ENCODE assay signal across 8 mouse cellular contexts in the genomic region with DNA sequence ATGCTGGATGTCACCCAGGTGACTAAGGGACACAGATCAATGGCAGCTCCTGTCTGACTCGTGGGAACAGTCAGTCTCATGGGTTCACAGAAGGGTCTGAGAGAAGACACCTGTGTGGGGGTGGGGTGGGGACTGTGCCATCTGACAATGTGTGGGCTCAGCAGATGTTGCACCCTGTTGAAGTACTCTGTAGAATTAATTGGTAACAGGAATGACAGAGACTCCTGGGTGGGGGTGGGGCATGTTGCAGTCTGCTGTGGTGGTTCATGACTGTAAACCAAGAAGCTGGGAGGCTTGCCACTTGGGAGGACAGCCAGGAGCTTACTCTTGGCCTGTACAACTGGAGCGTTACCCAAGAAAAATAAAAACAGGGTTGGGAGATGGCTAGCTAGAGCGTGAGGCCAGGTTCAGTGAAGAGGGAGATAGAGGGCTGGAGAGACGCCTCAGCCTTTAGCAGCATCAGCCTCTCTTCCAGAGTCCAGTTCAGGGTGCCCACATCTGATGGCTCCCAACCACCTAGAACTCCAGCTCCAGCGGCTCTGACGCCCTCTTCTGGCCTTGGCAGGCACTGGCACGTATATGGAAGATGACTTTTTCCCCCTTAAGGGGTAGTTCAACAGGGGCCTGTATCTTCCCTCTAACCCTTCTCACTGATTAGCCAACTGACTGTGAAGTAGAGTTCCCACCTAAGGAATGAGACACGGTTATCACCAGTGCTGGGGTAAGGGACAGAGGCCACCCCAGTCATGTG. TPM values are rescaled to one million over a fixed set of nuclear protein-coding genes. Genes with fewer than 3 reads are reported as not detected.
A peak's percentile ranks its signal among the peaks of the same experiment; 100 is the strongest.
DNase-seq lines count a peak whose midpoint lies in the region; ATAC-seq lines count a peak whose summit lies in the region.

No protein-coding gene starts in this region.

- H3K4me3 ChIP-seq in lung, embryonic 15.5 days: no peak overlapping the region

- peak; percentile 66 to 84 for DNase-seq in cerebellum, postnatal 14 days
- peak; percentile 78 to 81 for DNase-seq in right cerebral cortex, postnatal 10 days (ENCODE audit: low spot score in 2 of 2)
- no peak for DNase-seq in right cerebral cortex, postnatal 14 days
- DNase-seq in kidney, adult 11 months: peak; percentile 75
- peak; percentile 80 for DNase-seq in thymus, postnatal 14 days
- no peak for DNase-seq in cerebellum, adult 9-10 months

- no peaks in the 10 kb centered on the region for H3K27me3 ChIP-seq in lung, embryonic 15.5 days

- no peak overlapping the region for H3K4me2 ChIP-seq in lung, embryonic 15.5 days

- H3K9ac ChIP-seq in lung, embryonic 15.5 days: no peak overlapping the region

- 44% methylated on average over 8 of the region's 8 CpGs for WGBS in lung, embryonic 15.5 days

- H3K27ac ChIP-seq in lung, embryonic 15.5 days: no peak overlapping the region

- no peaks in the 10 kb centered on the region for H3K9me3 ChIP-seq in lung, embryonic 15.5 days

- ATAC-seq in cerebellum, adult (ENCODE audit: insufficient number of reproducible peaks, low FRiP score, low TSS enrichment): no peak
- ATAC-seq in lung, embryonic 15.5 days (ENCODE audit: borderline replicate concordance, extremely low read depth, low FRiP score, low TSS enrichment): peak; percentile 67

- H3K36me3 ChIP-seq in lung, embryonic 15.5 days: no peaks in the 10 kb centered on the region

- H3K4me1 ChIP-seq in lung, embryonic 15.5 days: peaks cover 3% of the 10 kb centered on the region; the same call in 1 of the 2 replicates

RNA-seq across cellular contexts. Expression of a gene that starts 10.6 kb away (rescaled TPM):
- polyA plus RNA-seq in lung, embryonic 15.5 days (2015; fragmentation: Nextera tagmentation; extraction: Ambion mirVana): 7.0 and 7.1 TPM in 2 replicates

RNA-seq across cellular contexts. Expression of a gene that starts 32.8 kb away (rescaled TPM):
- polyA plus RNA-seq in lung, embryonic 15.5 days (2015; fragmentation: Nextera tagmentation; extraction: Ambion mirVana): 4.3 and 4.5 TPM in 2 replicates

RNA-seq across cellular contexts. Expression of a gene that starts 58.3 kb away (rescaled TPM):
- polyA plus RNA-seq in lung, embryonic 15.5 days (2015; fragmentation: Nextera tagmentation; extraction: Ambion mirVana): 11.7 and 13.5 TPM in 2 replicates

Comparison
In these comparisons a context has a peak if more than half of its experiments do, and no peak if none do; other contexts are left out.
1. DNase-seq: peak in cerebellum, postnatal 14 days (2 of 2), right cerebral cortex, postnatal 10 days (2 of 2), kidney, adult 11 months (single experiment) and thymus, postnatal 14 days (single experiment); none in right cerebral cortex, postnatal 14 days (single experiment) and cerebellum, adult 9-10 months (single experiment).